Mouse (Mus musculus) kidney, postnatal 0 days (tissue): ENCODE measurements around the gene Slc26a11. TPM values are rescaled to one million over a fixed set of nuclear protein-coding genes. Genes with fewer than 3 reads are reported as not detected.

Experiments used
- ATAC-seq: fragments of 200-750 bp; cut with Nextera tagmentation; replicated peaks from 2 replicates; pipeline ENCODE4 v1.8.0; 2017; ENCODE audit warnings: low read depth, moderate number of reproducible peaks, moderate TSS enrichment, moderate library complexity; ENCODE audit not compliant: low FRiP score
- DNase-seq: peaks from one replicate; pipeline ENCODE4 v3.0.0-alpha.2; 2016; ENCODE audit warnings: low spot score
- H3K27ac ChIP-seq: fragments of 300-500 bp; sonication (generic); 2 replicates; pipeline ENCODE4 v1.5.1; 2014; ENCODE audit warnings: mild to moderate bottlenecking
- H3K27me3 ChIP-seq: fragments of 300-500 bp; sonication (generic); 2 replicates; pipeline ENCODE4 v1.6.1; 2014; ENCODE audit warnings: low read length, mixed read lengths; ENCODE audit not compliant: insufficient read depth
- H3K36me3 ChIP-seq: fragments of 300-500 bp; sonication (generic); 2 replicates; pipeline ENCODE4 v1.6.1; 2014; ENCODE audit warnings: low read length, mixed read lengths; ENCODE audit not compliant: insufficient read depth
- H3K4me1 ChIP-seq: fragments of 300-500 bp; sonication (generic); replicated peaks from 2 replicates; pipeline ENCODE4 v1.6.1; 2014; ENCODE audit warnings: antibody characterized with exemption, low read length, mixed read lengths; ENCODE audit not compliant: insufficient read depth
- H3K4me2 ChIP-seq: fragments of 300-500 bp; sonication (generic); 2 replicates; pipeline ENCODE4 v1.6.1; 2014; ENCODE audit warnings: mild to moderate bottlenecking, low read length, moderate library complexity, mixed read lengths
- H3K4me3 ChIP-seq: fragments of 300-500 bp; sonication (generic); replicated peaks from 2 replicates; pipeline ENCODE4 v1.5.1; 2014; ENCODE audit warnings: low read depth, low read length
- H3K9ac ChIP-seq: fragments of 300-500 bp; sonication (generic); 2 replicates; pipeline ENCODE4 v1.6.1; 2014; ENCODE audit warnings: low read depth, low read length
- H3K9me3 ChIP-seq: fragments of 300-500 bp; sonication (generic); replicated peaks from 2 replicates; pipeline ENCODE4 v1.6.1; 2016; ENCODE audit warnings: low read length, inconsistent platforms, mixed read lengths
- CTCF ChIP-seq: IDR thresholded peaks from 2 replicates; pipeline ENCODE4 v1.5.1; 2016; ENCODE audit warnings: antibody characterized with exemption, low read depth, mild to moderate bottlenecking, moderate library complexity
- WGBS: fragments of 180-500 bp; shearing (Covaris S2); extraction: QIAGEN DNeasy Blood & Tissue Kit; methylation state at CpG from one replicate; pipeline ENCODE4 v1.1.7; 2014; 5-methylcytosine and 5-hydroxymethylcytosine counted together
- microRNA counts: library from miRNA; unstranded; fragments of <30 nt; microRNA quantifications from one replicate; lab custom pipeline; 2015
- microRNA-seq: library from miRNA; unstranded; fragments of <30 nt; microRNA quantifications from one replicate; pipeline ENCODE4, GENCODE M21; 2016
- polyA plus RNA-seq: library from polyadenylated mRNA; unstranded; fragments of >200 nt; fragmentation: Nextera tagmentation; extraction: Ambion mirVana; gene quantifications from 2 replicates; pipeline ENCODE4 v1.2.1, GENCODE M21; 2015

The Slc26a11 gene
- polyA plus RNA-seq, 1 experiment from 2014 or later: 8.0 TPM

DNA sequence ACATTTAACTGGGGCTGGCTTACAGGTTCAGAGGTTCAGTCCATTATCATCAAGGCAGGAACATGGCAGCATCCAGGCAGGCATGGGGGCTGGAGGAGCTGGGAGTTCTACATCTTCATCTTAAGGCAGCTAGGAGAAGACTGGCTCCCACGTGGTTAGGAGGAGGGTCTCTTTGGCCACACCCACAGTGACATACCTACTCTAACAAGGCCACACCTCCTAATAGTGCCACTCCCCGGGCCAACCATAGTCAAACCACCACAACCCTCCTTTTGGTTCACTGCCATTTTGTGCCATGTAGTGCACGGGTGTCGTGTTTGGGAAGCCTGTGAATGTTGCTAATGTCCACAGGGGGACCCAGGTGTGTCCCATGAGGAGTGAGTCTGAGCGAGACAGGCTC is 52.6 kb downstream of the Slc26a11 start:
- 53% methylated on average over 5 of the region's 5 CpGs for WGBS
- H3K27ac ChIP-seq: no peak overlapping the region
- no peaks in the 10 kb centered on the region for H3K27me3 ChIP-seq
- H3K4me2 ChIP-seq: no peak overlapping the region
- H3K4me1 ChIP-seq: no peaks in the 10 kb centered on the region
- no peaks in the 10 kb centered on the region for H3K9me3 ChIP-seq
- H3K9ac ChIP-seq: no peak overlapping the region
- no peak for TF ChIP-seq CTCF
- H3K36me3 ChIP-seq: peaks cover 52% of the 10 kb centered on the region
- DNase-seq: no peak
- H3K4me3 ChIP-seq: no peak overlapping the region
- ATAC-seq: no peak

DNA sequence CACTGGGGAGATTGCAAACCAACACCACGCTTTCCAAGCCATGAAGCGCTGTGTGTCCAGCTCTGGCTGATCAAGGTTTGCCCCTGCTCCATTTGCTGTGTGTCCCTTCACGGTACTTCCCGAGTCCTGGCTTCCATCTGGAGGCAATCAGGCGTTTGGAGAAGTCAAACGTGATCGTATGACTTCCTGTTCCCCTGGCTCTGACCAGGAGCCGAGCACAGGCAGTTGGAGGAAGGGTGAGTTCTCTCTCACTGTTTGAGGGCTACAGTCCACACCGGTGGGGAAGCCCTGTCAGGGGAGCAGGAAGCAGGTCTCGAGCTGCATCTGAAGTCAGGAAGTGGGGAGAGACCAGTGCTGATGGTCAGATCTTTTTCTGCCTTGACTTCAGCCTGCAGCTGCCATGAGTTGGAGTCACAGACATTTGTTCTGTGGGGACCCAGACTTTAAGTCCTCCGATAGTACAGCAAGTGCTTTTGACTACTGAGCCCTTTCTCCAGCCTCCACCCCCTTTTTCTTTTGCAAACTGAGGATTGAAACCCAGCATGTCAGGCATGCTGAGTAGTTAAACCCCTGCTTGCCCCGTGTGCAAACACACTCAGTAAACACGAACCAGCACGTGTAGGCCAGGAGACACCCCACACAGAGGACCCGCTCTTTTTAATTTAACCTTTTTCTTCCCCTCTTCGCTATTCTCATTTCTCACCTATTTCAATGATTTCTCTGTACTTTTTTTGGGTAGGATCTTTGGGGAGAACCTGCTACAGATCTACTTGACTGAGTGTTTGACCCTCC is 64.2 kb downstream of the Slc26a11 start:
- no peak for TF ChIP-seq CTCF
- Histone ChIP-seq H3K4me3 (no peak overlapping the region), H3K4me2 (no peak overlapping the region), H3K27ac (no peak overlapping the region), H3K27me3 (no peaks in the 10 kb centered on the region), H3K9me3 (no peaks in the 10 kb centered on the region), H3K36me3 (peaks cover 71% of the 10 kb centered on the region), H3K9ac (no peak overlapping the region), H3K4me1 (no peaks in the 10 kb centered on the region)
- no peak for ATAC-seq
- WGBS: 32% methylated on average over 16 of the region's 16 CpGs
- peak; percentile 21 for DNase-seq

DNA sequence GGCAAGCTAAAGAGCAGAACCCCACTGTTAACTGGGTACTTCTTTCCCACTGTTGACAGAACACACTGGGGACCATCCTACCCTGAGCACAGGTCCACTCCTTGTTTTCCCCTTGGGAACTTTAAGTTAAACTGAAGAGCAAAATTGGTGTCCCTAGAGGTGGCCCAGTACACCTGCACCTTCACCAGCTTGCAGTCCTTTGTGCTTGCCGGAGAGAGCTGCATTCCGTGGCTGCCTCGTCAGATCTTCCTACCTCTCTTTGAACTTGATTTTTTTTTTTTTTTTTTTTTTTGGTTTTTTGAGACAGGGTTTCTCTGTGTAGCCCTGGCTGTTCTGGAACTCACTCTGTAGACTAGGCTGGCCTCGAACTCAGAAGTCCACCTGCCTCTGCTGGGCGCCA is 65.1 kb downstream of the Slc26a11 start:
- WGBS: 71% methylated on average over 5 of the region's 5 CpGs
- ATAC-seq (no peak), DNase-seq (no peak)
- no peak overlapping the region for H3K9ac ChIP-seq
- no peak overlapping the region for H3K27ac ChIP-seq
- no peaks in the 10 kb centered on the region for H3K9me3 ChIP-seq
- H3K4me3 ChIP-seq: no peak overlapping the region
- no peak overlapping the region for H3K4me2 ChIP-seq
- H3K36me3 ChIP-seq: peaks cover 75% of the 10 kb centered on the region
- H3K4me1 ChIP-seq: no peaks in the 10 kb centered on the region
- no peak for TF ChIP-seq CTCF
- H3K27me3 ChIP-seq: no peaks in the 10 kb centered on the region

DNA sequence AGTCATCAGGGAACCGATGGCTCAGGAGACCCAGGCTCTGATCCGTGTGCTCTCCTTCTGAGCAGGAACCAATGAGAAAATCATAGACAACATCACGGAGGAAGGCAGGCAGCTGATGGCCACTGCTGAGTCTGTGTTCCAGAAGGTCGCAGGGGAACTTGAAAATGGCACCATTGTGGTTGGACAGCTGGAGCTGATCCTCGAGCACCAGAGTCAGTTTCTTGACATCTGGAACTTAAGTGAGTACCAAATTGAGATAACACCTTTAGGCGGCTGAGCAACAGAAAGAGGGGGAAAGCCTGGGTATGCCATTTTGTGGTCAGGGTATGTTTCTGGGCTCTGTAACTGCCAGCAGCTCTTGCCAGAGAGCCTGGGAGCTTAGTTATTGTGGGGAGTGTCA is 72.1 kb downstream of the Slc26a11 start:
- Histone ChIP-seq H3K4me2 (no peak overlapping the region), H3K4me3 (no peak overlapping the region), H3K36me3 (peaks cover 65% of the 10 kb centered on the region), H3K9ac (no peak overlapping the region), H3K9me3 (no peaks in the 10 kb centered on the region), H3K27me3 (no peaks in the 10 kb centered on the region), H3K4me1 (no peaks in the 10 kb centered on the region; the same call in 1 of the 2 replicates), H3K27ac (no peak overlapping the region)
- DNase-seq (no peak), ATAC-seq (no peak)
- no peak for TF ChIP-seq CTCF
- WGBS: 87% methylated on average over 6 of the region's 6 CpGs

GRCm38 (mm10) chr11:119427986-119428385 is 72.6 kb downstream of the Slc26a11 start:
- DNase-seq: no peak
- H3K4me1 ChIP-seq: no peaks in the 10 kb centered on the region; the same call in 1 of the 2 replicates
- WGBS: 82% methylated on average over 5 of the region's 5 CpGs
- H3K9ac ChIP-seq: no peak overlapping the region
- H3K9me3 ChIP-seq: no peaks in the 10 kb centered on the region
- H3K4me3 ChIP-seq: no peak overlapping the region
- H3K27ac ChIP-seq: no peak overlapping the region
- TF ChIP-seq CTCF: no peak
- peaks cover 64% of the 10 kb centered on the region for H3K36me3 ChIP-seq
- H3K27me3 ChIP-seq: no peaks in the 10 kb centered on the region
- H3K4me2 ChIP-seq: no peak overlapping the region; the same call in 1 of the 2 replicates
- ATAC-seq: no peak

DNA sequence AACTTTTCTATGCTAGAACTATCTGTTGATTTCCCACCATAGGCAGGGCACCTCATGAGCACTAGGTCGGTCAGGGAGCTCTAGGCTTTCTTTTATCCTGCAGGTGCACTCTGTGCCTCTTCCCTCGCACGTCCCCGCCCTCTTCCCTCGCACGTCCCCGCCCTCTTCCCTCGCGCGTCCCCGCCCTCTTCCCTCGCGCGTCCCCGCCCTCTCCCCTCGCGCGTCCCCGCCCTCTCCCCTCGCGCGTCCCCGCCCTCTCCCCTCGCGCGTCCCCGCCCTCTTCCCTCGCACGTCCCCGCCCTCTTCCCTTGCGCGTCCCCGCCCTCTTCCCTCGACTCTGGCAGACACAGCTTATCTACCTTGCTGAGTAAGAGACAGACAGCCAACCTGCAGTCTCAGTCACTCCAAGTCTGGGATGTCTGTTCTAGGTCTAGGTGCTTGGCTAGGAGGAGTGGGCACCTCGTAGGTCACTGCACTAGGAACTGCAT is 73.3 kb downstream of the Slc26a11 start:
- under 1% methylated on average over 29 of the region's 35 CpGs for WGBS
- Histone ChIP-seq H3K4me2 (peak overlapping the region; percentile 43), H3K9me3 (no peaks in the 10 kb centered on the region), H3K4me1 (no peaks in the 10 kb centered on the region; the same call in 1 of the 2 replicates), H3K4me3 (no peak overlapping the region), H3K36me3 (peaks cover 65% of the 10 kb centered on the region), H3K9ac (no peak overlapping the region), H3K27me3 (no peaks in the 10 kb centered on the region), H3K27ac (no peak overlapping the region)
- ATAC-seq (peak; percentile 80), DNase-seq (peak; percentile 75)
- no peak for TF ChIP-seq CTCF

MicroRNA genes within 50 kb of the gene (microRNA counts, 519-probe panel; counts per million panel counts)
- microRNA mmu-miR-1932 (lab: Ali Mortazavi, UCI): 330 counts per million, percentile 68 among the panel's probes with 10 or more counts

Small RNA genes within 50 kb of the gene (microRNA-seq; reads per million reads assigned to microRNA genes)
- gene Mir1932: not detected

Other genes with a start within 250 kb of the Slc26a11 start
- 9.2 and 9.5 TPM in 2 replicates for gene Tbc1d16, start 127.1 kb upstream of the Slc26a11 start, polyA plus RNA-seq
- gene Ccdc40, start 127.0 kb upstream of the Slc26a11 start, polyA plus RNA-seq: 3.3 and 4.0 TPM in 2 replicates
- 64.6 and 68.5 TPM in 2 replicates for gene Gaa, start 87.7 kb upstream of the Slc26a11 start, polyA plus RNA-seq
- 260 and 285 TPM in 2 replicates for gene Eif4a3, start 55.5 kb upstream of the Slc26a11 start, polyA plus RNA-seq
- 0.99 and 1.2 TPM in 2 replicates for gene Card14, start 47.8 kb upstream of the Slc26a11 start, polyA plus RNA-seq
- 9.8 and 10.1 TPM in 2 replicates for gene Sgsh, start within 50 bp of the Slc26a11 start, polyA plus RNA-seq
- 8.8 and 10.0 TPM in 2 replicates for gene Rnf213, start 37.5 kb downstream of the Slc26a11 start, polyA plus RNA-seq
- 16.2 and 16.3 TPM in 2 replicates for gene Endov, start 135.8 kb downstream of the Slc26a11 start, polyA plus RNA-seq
- gene Nptx1, start 192.2 kb downstream of the Slc26a11 start, polyA plus RNA-seq: 0.18 and 0.21 TPM in 2 replicates
- 6.8 and 7.1 TPM in 2 replicates for gene Rptor, start 247.3 kb downstream of the Slc26a11 start, polyA plus RNA-seq